Mouse (Mus musculus) embryonic fibroblast, embryonic 13.5 days (primary cell): ENCODE measurements around the gene Mgmt. TPM values are rescaled to one million over a fixed set of nuclear protein-coding genes. Genes with fewer than 3 reads are reported as not detected.

Experiments used
- H3K27ac ChIP-seq: 2 replicates; pipeline ENCODE4 v1.5.1; 2012; ENCODE audit warnings: low read length, control low read depth, inconsistent platforms; ENCODE audit not compliant: insufficient read depth
- H3K4me1 ChIP-seq: 2 replicates; pipeline ENCODE4 v1.6.1; 2011; ENCODE audit warnings: low read length; ENCODE audit not compliant: control insufficient read depth, insufficient read depth
- H3K4me3 ChIP-seq: 2 replicates; pipeline ENCODE4 v1.5.1; 2011; ENCODE audit warnings: mild to moderate bottlenecking, control low read depth, low read length; ENCODE audit not compliant: insufficient read depth
- CTCF ChIP-seq: IDR thresholded peaks from 2 replicates; pipeline ENCODE4 v1.5.1; 2011; ENCODE audit warnings: mild to moderate bottlenecking, control low read depth, low read length, moderate library complexity, borderline replicate concordance; ENCODE audit not compliant: insufficient read depth
- POLR2A ChIP-seq: IDR thresholded peaks from 2 replicates; pipeline ENCODE4 v1.6.1; 2011; ENCODE audit warnings: low read depth, mild to moderate bottlenecking, control low read depth, low read length, moderate library complexity
- polyA plus RNA-seq: library from polyadenylated mRNA; stranded (reverse); fragments of >200 nt; gene quantifications from 2 replicates; pipeline ENCODE4 v1.2.4, GENCODE M21; 2011; ENCODE audit warnings: low read depth; ENCODE audit not compliant: missing spikeins, insufficient read length

Mgmt gene
- polyA plus RNA-seq: 10.2 and 14.8 TPM in 2 replicates

DNA sequence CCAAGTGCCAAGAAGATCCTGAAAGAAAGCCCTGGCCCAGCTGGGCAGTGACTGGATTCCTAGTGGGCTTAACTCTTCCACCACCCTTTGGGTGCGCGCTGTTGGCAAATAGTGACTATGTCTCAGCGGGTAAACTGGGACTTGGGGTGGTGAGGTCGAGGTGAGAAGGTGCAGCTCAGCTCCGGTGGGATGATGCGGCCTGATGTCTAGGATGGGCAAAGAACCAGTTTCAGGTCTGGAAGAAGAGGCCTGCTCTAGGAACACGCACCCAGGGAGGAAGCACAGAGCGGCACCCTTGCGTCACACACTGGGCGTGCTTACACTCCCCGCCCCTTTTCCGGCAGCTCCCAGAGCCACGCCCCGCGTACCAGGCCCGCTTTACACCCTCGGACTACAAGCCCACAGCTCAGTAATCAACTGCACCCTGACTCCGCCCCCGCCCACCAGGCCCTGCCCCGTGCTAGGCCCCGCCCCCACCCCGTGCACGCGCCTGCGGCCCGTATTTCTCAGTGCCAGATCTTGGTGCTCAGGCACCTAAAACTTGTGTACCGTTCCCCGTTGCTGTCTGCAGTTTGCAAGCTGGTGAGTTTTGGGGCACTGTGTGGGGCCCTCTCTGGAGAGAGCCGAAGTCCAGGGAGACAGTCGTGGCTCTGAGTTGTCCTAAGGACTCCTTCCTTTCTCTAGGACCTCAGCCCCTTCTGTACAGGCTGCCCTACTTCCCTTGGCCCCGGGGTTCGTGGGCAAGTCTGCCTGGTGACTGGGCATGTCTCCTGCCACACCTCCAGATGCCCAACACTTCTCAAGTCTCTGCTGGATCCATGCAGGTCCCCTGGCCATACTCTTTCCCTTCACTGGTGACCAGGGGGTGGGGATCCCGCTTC, at the start of gene Mgmt:
Mgmt (plus strand) TSS at position 509 of the 881 bp plus-strand sequence.
- TF ChIP-seq CTCF: no peak
- TF ChIP-seq POLR2A: peak; percentile 83
- H3K4me3 ChIP-seq: peak within 1 kb of the TSS; percentile 47
- peak within 1 kb of the TSS; percentile 47 for H3K27ac ChIP-seq

DNA sequence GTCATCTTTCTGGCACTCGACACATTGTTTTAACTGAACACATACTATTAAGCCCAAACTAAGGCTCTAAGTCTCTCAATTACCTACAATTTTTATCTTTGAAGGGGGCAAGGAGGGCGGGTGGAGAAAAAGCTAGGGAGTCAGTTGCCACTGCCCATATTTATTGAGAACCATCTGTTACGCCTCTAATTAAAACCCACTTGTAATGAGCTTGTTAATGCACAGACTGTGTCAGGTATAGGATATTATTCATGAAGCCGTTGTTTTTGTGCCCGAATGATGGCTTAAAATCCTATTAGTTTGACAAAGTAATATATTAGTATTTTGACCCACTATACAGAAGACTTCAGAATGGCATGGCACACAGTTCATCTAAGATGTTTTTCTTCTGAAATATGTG, 49.6 kb upstream of the Mgmt start:
- Histone ChIP-seq H3K4me1 (no peaks in the 10 kb centered on the region), H3K4me3 (no peak overlapping the region), H3K27ac (no peak overlapping the region)
- no peak for TF ChIP-seq CTCF
- no peak for TF ChIP-seq POLR2A

More for the DNA sequence above, at the start of gene Mgmt:
- H3K4me1 ChIP-seq: no peaks in the 10 kb centered on the region

DNA sequence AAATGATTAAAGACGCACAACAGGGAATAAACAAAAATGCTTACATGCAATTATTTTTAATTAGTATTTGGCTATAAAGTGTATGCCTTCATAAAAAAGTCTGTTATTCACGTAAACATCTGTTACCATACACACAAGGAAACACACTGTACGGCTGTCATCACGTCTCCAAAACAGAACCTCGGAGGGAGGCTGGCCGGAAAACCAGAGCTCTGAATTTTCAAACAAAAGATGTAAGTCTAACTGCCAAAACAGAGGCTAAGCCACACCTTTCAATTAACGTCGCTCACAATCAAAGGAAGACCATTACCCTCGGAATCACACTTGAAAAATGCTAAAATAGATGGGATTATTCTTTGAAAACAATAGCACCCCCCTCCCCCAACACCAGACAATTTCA, 49.1 kb upstream of the Mgmt start:
- H3K27ac ChIP-seq: no peak overlapping the region

DNA sequence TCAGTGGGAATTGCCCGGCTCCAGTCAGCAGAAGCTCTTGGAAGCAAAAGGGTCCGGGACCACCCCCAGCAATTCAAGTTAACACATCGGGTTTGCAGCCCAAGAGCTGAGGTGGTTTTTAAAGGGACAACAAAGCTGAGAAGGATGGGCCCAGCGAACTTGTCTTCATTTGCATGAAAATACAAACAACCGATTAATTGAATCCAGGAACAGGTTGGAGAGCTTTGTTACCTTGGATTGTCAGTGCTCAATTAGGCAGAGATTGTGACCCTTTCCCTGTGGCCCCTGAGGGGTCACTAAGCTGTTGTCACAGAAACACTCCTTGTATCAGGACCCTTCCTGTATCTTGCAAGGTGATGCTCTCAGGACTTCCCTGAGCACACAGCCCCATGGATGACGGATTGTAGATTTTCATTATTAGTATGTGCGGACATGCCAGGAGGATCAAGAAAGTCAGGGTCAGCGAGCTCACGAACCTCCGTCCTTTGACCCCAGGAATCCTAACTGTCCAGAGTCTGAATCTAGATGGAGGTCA, 48.3 kb upstream of the Mgmt start:
- Histone ChIP-seq H3K27ac (no peak overlapping the region), H3K4me1 (no peaks in the 10 kb centered on the region)
- TF ChIP-seq CTCF (no peak), POLR2A (no peak)

More for the DNA sequence above, 49.1 kb upstream of the Mgmt start:
- Histone ChIP-seq H3K4me1 (no peaks in the 10 kb centered on the region), H3K4me3 (no peak overlapping the region)
- no peak for TF ChIP-seq CTCF
- no peak for TF ChIP-seq POLR2A

DNA sequence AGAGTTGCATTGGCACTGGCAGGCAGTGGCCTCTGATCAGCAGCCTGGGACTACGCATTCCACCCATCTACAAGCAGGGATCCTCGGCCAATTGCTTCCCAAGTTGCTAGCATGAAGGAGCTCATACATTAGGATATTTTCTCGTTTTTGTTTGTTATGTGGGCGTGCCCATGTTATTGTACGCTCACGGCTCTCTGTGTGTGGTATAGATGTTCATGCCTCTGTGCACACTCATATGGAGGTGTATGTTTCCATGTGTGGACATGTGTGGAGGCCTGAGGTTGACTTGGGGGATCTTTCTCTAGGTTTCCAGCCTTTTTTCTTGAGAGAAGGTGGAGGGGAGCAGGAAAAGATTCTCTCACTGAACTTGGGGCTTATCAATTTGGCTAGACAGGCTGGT, 46.8 kb upstream of the Mgmt start:
- Histone ChIP-seq H3K4me1 (no peaks in the 10 kb centered on the region), H3K4me3 (no peak overlapping the region), H3K27ac (no peak overlapping the region)
- TF ChIP-seq CTCF (no peak), POLR2A (no peak)

More for the DNA sequence above, 48.3 kb upstream of the Mgmt start:
- H3K4me3 ChIP-seq: no peak overlapping the region

DNA sequence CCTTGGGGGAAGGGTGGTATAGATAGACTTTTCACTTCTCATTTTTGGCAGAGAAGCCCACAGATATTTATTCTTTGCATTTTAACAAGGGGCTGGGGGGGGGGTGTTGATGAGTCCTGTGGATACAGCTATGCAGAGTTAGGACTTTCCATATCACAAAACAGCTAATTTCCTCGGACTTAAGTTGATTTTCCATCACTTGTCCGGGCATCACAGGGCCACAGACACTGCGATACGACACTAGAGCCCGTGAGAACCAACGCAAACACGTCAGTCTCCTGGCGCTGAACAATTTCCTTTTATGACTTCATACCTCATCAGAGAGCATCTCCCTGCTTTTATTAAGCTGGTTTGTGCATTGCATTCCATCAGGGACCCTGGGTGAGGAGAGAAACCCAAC, 45.7 kb upstream of the Mgmt start:
- Histone ChIP-seq H3K27ac (no peak overlapping the region), H3K4me1 (no peaks in the 10 kb centered on the region), H3K4me3 (no peak overlapping the region)
- TF ChIP-seq CTCF (no peak), POLR2A (no peak)

DNA sequence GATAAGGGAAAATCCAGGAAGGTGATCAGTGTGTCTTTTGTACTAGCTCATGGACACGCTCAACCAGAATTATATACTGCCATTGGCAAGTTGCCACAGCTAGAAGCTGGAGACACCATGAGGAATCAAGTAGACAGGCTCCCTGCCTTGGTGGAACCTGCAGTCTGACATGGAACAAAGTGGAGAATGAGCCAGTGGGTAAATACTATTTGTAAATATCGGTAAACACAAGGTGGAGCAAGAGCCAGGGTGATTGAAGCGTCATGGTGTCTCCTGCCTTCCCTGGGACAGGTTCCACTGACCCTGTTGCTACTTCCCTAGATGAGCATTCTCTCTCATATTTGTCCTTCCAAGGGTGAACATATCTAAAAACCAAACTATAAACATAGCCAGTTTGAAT, 44.6 kb upstream of the Mgmt start:
- H3K4me1 ChIP-seq: no peaks in the 10 kb centered on the region
- H3K27ac ChIP-seq: no peak overlapping the region
- H3K4me3 ChIP-seq: no peak overlapping the region
- TF ChIP-seq CTCF (no peak), POLR2A (no peak)

DNA sequence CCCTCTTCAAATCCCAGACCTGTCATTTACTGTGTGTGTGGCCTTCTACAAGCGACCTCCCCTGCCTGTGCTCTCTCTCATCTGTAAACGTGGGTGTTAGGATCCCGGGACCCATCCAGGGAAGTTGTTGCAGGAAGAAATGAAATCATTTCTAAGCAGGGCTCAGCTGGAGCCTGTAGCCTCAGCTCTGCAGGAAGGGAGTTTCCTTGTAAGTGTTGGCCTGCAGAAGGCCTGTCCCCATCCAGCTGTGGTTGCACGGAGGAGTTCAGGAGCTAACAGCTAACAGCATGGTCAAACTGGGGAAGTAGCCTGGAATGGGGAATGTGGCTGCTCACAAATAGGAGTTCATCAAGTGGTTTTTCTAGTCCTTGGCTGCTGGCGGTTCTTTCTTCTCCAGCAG, 44.1 kb upstream of the Mgmt start:
- no peaks in the 10 kb centered on the region for H3K4me1 ChIP-seq
- H3K4me3 ChIP-seq: no peak overlapping the region
- TF ChIP-seq POLR2A (no peak), CTCF (no peak)
- no peak overlapping the region for H3K27ac ChIP-seq

DNA sequence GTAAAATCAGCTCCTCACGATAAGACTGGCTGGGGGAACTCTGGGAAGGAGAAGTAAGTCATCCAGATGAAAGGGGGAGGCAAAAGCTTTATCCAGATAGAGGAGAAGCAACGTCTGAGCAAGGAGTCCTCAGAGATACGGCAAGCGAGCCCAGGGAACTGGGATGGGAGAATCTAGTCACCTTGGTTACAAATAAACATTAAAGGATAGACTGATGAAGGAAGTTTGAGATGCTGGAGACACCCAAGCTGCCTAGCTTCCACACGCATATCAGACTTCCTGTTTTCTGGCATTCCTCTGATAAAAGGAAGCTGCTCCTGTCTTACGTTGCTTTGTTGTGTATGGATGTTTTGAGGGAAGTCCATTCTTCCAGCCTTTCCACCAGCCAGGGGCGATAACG, 42.5 kb upstream of the Mgmt start:
- H3K27ac ChIP-seq: no peak overlapping the region
- TF ChIP-seq CTCF (no peak), POLR2A (no peak)
- no peak overlapping the region for H3K4me3 ChIP-seq

DNA sequence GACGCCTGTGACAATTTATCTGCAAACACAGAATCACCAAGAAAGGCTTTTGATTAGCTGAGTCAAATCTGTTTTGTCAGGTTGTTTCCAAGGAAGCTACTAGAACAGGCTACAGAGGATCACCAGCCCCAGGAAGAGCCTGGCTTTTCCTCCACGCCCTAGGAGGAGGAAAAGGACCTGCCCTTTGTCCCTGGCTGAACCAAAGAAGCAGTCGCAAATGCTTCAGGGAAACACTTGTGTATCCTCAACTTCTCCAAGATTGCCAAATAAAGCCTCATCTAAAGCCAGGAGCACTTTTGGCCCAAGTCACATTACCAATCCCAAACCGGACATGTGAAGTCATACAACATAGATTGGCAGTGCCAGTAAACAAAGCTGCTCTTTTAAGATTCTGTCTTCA, 41.7 kb upstream of the Mgmt start:
- Histone ChIP-seq H3K27ac (no peak overlapping the region), H3K4me1 (no peaks in the 10 kb centered on the region), H3K4me3 (no peak overlapping the region)
- no peak for TF ChIP-seq POLR2A
- no peak for TF ChIP-seq CTCF

More for the DNA sequence above, 42.5 kb upstream of the Mgmt start:
- H3K4me1 ChIP-seq: no peaks in the 10 kb centered on the region
